Mouse (Mus musculus) embryonic fibroblast, embryonic 13.5 days (primary cell): ENCODE data around the gene Grcc10.

Experiments used
- CTCF ChIP-seq: IDR thresholded peaks from 2 replicates; pipeline ENCODE4 v1.5.1; 2011; ENCODE audit warnings: mild to moderate bottlenecking, control low read depth, low read length, moderate library complexity, borderline replicate concordance; ENCODE audit not compliant: insufficient read depth
- POLR2A ChIP-seq: IDR thresholded peaks from 2 replicates; pipeline ENCODE4 v1.6.1; 2011; ENCODE audit warnings: low read depth, mild to moderate bottlenecking, control low read depth, low read length, moderate library complexity

GRCm38 (mm10) chr6:124755831-124756595 lies 14.8 kb upstream of the Grcc10 start, which contains the start of the genes Gm45234 and Atn1:
- TF ChIP-seq CTCF (no peak), POLR2A (peak; percentile 70)
